Mouse (Mus musculus) cerebellum, adult 2 months (tissue): ENCODE measurements at regions not wholly inside any gene's neighbourhood (a gene's known extent, or its start where the extent isn't known, plus 50 kb on each side); places are given as distances from the start of the nearest gene placed in this dataset.

Experiments
- CTCF ChIP-seq: fragments of 200-500 bp; IDR thresholded peaks from 2 replicates; pipeline ENCODE4 v1.5.1; 2011; ENCODE audit warnings: low read depth, mild to moderate bottlenecking, control low read depth, low read length, moderate library complexity, borderline replicate concordance; ENCODE audit not compliant: insufficient read depth
- POLR2A ChIP-seq: fragments of 200-500 bp; IDR thresholded peaks from 2 replicates; pipeline ENCODE4 v1.6.1; 2011; ENCODE audit warnings: low read length, control low read depth, borderline replicate concordance; ENCODE audit not compliant: insufficient read depth

GRCm38 (mm10) chr12:10222821-10223220 lies 147.0 kb upstream of the Nt5c1b start:
- TF ChIP-seq CTCF (no peak), POLR2A (no peak)
